Mouse (Mus musculus) liver, embryonic 11.5 days (tissue): ENCODE data around the gene Nprl2. TPM values are rescaled to one million over a fixed set of nuclear protein-coding genes. Genes with fewer than 3 reads are reported as not detected.
A peak's percentile ranks its signal among the peaks of the same experiment; 100 is the strongest.

Experiments used
- ATAC-seq: fragments of 200-750 bp; cut with Nextera tagmentation; replicated peaks from 2 replicates; pipeline ENCODE4 v1.8.0; 2017; ENCODE audit warnings: moderate number of reproducible peaks, mild to moderate bottlenecking, moderate TSS enrichment, moderate library complexity; ENCODE audit not compliant: low FRiP score
- DNase-seq: peaks from one replicate; pipeline ENCODE4 v3.0.0-alpha.2; 2017; ENCODE audit warnings: low spot score
- H3K27ac ChIP-seq: fragments of 300-500 bp; sonication (generic); 2 replicates; pipeline ENCODE4 v1.5.1; 2014; ENCODE audit warnings: mild to moderate bottlenecking, low read depth, low read length, control low read depth
- H3K27me3 ChIP-seq: fragments of 300-500 bp; sonication (generic); replicated peaks from 2 replicates; pipeline ENCODE4 v1.6.1; 2014; ENCODE audit warnings: low read length, mixed read lengths; ENCODE audit not compliant: control insufficient read depth, insufficient read depth
- H3K36me3 ChIP-seq: fragments of 300-500 bp; sonication (generic); 2 replicates; pipeline ENCODE4 v1.6.1; 2014; ENCODE audit warnings: mild to moderate bottlenecking, low read length, moderate library complexity, mixed read lengths; ENCODE audit not compliant: control insufficient read depth, insufficient read depth
- H3K4me1 ChIP-seq: fragments of 300-500 bp; sonication (generic); replicated peaks from 2 replicates; pipeline ENCODE4 v1.6.1; 2014; ENCODE audit warnings: low read length, mixed read lengths; ENCODE audit not compliant: control insufficient read depth, insufficient read depth
- H3K4me2 ChIP-seq: fragments of 300-500 bp; sonication (generic); 2 replicates; pipeline ENCODE4 v1.6.1; 2014; ENCODE audit warnings: mild to moderate bottlenecking, control low read depth, moderate library complexity
- H3K4me3 ChIP-seq: fragments of 300-500 bp; sonication (generic); 2 replicates; pipeline ENCODE4 v1.5.1; 2014; ENCODE audit warnings: low read depth, low read length, control low read depth
- H3K9ac ChIP-seq: fragments of 300-500 bp; sonication (generic); 2 replicates; pipeline ENCODE4 v1.6.1; 2014; ENCODE audit warnings: low read depth, low read length, control low read depth
- H3K9me3 ChIP-seq: fragments of 300-500 bp; sonication (generic); 2 replicates; pipeline ENCODE4 v1.6.1; 2016; ENCODE audit warnings: low read length, inconsistent platforms, mixed read lengths; ENCODE audit not compliant: control insufficient read depth
- WGBS: fragments of 180-500 bp; shearing (Covaris S2); extraction: QIAGEN DNeasy Blood & Tissue Kit; methylation state at CpG from one replicate; pipeline ENCODE4 v1.1.7; 2014; 5-methylcytosine and 5-hydroxymethylcytosine counted together
- polyA plus RNA-seq: library from polyadenylated mRNA; unstranded; fragments of >200 nt; fragmentation: Nextera tagmentation; extraction: Ambion mirVana; gene quantifications from 2 replicates; pipeline ENCODE4 v1.2.1, GENCODE M21; 2014

Gene Nprl2
- polyA plus RNA-seq, 1 experiment from 2014 or later = 31.3 TPM

DNA sequence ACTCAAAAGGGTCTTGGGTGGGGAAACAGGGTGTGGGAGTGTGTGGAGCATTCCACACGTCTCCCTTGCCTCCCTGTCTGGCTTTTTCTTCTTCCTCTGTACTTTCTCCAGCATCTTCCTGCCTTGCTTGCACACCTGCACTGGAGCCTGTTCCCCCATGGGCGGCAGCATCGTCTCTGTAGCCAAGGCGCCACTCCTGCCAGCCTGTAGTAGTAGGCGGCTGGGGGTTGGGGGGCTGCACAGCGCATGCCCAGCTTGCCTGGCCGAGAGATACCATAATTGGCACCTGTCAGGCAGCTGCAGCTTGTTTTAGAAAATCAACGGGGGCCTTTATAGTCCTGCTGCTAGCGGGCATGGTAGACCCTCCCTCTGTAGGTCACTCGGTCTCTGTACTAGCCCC is 33.8 kb upstream of the Nprl2 start:
- no peak for DNase-seq
- H3K4me3 ChIP-seq = no peak overlapping the region
- ATAC-seq = no peak
- H3K9me3 ChIP-seq = no peaks in the 10 kb centered on the region
- 54% methylated on average over 10 of the region's 10 CpGs for WGBS
- peaks cover 10% of the 10 kb centered on the region; the same call in 1 of the 2 replicates for H3K27me3 ChIP-seq
- H3K9ac ChIP-seq = no peak overlapping the region
- 0 out of 2 replicates have a peak, but pooled peaks cover 4% of the 10 kb centered on the region for H3K4me1 ChIP-seq
- no peak overlapping the region for H3K4me2 ChIP-seq
- no peaks in the 10 kb centered on the region for H3K36me3 ChIP-seq
- no peak overlapping the region for H3K27ac ChIP-seq

- no peak for ATAC-seq
- peaks cover 13% of the 10 kb centered on the region for H3K27me3 ChIP-seq
- H3K4me1 ChIP-seq = 0 out of 2 replicates have a peak, but pooled peaks cover 4% of the 10 kb centered on the region
- no peak overlapping the region for H3K4me3 ChIP-seq
- H3K36me3 ChIP-seq = no peaks in the 10 kb centered on the region
- H3K9ac ChIP-seq = no peak overlapping the region
- H3K9me3 ChIP-seq = no peaks in the 10 kb centered on the region
- no peak overlapping the region for H3K4me2 ChIP-seq
- DNase-seq = no peak
- no peak overlapping the region for H3K27ac ChIP-seq
- 81% methylated on average over 14 of the region's 14 CpGs for WGBS
Observed at GRCm38 (mm10) chr9:107510384-107511100, 31.5 kb upstream of the Nprl2 start.

DNA sequence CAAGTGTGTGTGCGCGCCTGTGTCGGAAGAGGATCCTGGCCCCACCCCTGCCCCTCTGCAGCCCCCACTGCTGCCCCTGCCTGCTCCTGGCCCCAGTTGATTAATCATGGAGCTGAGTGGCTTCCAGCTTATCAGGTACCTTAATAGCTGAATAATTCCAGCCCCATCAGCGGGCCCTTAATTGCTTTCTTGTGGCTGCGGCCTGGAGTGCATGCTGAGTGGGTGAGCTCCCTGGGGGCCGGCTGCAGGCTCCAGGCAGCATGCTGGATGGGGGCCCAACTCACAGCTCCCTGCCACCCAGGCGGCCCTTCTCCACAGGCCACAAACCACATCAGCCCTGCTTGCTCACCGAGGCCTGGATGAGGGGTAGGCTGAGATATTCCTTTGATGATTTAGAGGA is 30.6 kb upstream of the Nprl2 start:
- H3K9ac ChIP-seq = no peak overlapping the region
- H3K27me3 ChIP-seq = peaks cover 13% of the 10 kb centered on the region
- H3K27ac ChIP-seq = no peak overlapping the region
- WGBS = 45% methylated on average over 8 of the region's 8 CpGs
- H3K4me1 ChIP-seq = 0 out of 2 replicates have a peak, but pooled peaks cover 4% of the 10 kb centered on the region
- DNase-seq (no peak), ATAC-seq (no peak)
- H3K4me3 ChIP-seq = no peak overlapping the region
- H3K36me3 ChIP-seq = no peaks in the 10 kb centered on the region
- H3K4me2 ChIP-seq = no peak overlapping the region
- no peaks in the 10 kb centered on the region for H3K9me3 ChIP-seq

- no peak for ATAC-seq
- 74% methylated on average over 16 of the region's 16 CpGs for WGBS
- no peak for DNase-seq
- Histone ChIP-seq H3K4me2 (no peak overlapping the region), H3K4me3 (no peak overlapping the region), H3K27ac (no peak overlapping the region), H3K4me1 (0 out of 2 replicates have a peak, but pooled peaks cover 4% of the 10 kb centered on the region), H3K9ac (no peak overlapping the region), H3K27me3 (peaks cover 13% of the 10 kb centered on the region), H3K9me3 (no peaks in the 10 kb centered on the region), H3K36me3 (no peaks in the 10 kb centered on the region)
Observed at GRCm38 (mm10) chr9:107512326-107512725, 29.7 kb upstream of the Nprl2 start.

GRCm38 (mm10) chr9:107514303-107514955 is 27.6 kb upstream of the Nprl2 start:
- WGBS = 24% methylated on average over 14 of the region's 14 CpGs
- H3K36me3 ChIP-seq = no peaks in the 10 kb centered on the region
- 0 out of 2 replicates have a peak, but pooled peaks cover 4% of the 10 kb centered on the region for H3K4me1 ChIP-seq
- H3K27ac ChIP-seq = no peak overlapping the region
- peaks cover 10% of the 10 kb centered on the region for H3K27me3 ChIP-seq
- ATAC-seq = peak; percentile 38
- no peaks in the 10 kb centered on the region for H3K9me3 ChIP-seq
- no peak overlapping the region for H3K9ac ChIP-seq
- H3K4me3 ChIP-seq = no peak overlapping the region
- peak; percentile 86 for DNase-seq
- no peak overlapping the region for H3K4me2 ChIP-seq

GRCm38 (mm10) chr9:107520331-107520730 is 21.7 kb upstream of the Nprl2 start:
- DNase-seq = no peak
- peaks cover 13% of the 10 kb centered on the region for H3K27me3 ChIP-seq

GRCm38 (mm10) chr9:107521190-107521589 is 20.8 kb upstream of the Nprl2 start:
- Histone ChIP-seq H3K4me3 (no peak overlapping the region), H3K27ac (no peak overlapping the region), H3K27me3 (peaks cover 22% of the 10 kb centered on the region), H3K36me3 (no peaks in the 10 kb centered on the region), H3K4me2 (peak overlapping the region; percentile 40), H3K9me3 (no peaks in the 10 kb centered on the region), H3K4me1 (peaks cover 9% of the 10 kb centered on the region; the same call in 1 of the 2 replicates), H3K9ac (no peak overlapping the region)
- 55% methylated on average over 5 of the region's 5 CpGs for WGBS
- DNase-seq (no peak), ATAC-seq (no peak)

More at GRCm38 (mm10) chr9:107520331-107520730, 21.7 kb upstream of the Nprl2 start:
- Histone ChIP-seq H3K36me3 (no peaks in the 10 kb centered on the region), H3K9me3 (no peaks in the 10 kb centered on the region), H3K4me2 (no peak overlapping the region), H3K9ac (no peak overlapping the region), H3K4me3 (no peak overlapping the region), H3K4me1 (peaks cover 9% of the 10 kb centered on the region; the same call in 1 of the 2 replicates), H3K27ac (no peak overlapping the region)
- ATAC-seq = no peak
- WGBS = 66% methylated on average over 6 of the region's 6 CpGs

- Histone ChIP-seq H3K9me3 (no peaks in the 10 kb centered on the region), H3K9ac (0 out of 2 replicates have a peak overlapping the region, but pooled peaks have one; percentile 6), H3K4me3 (0 out of 2 replicates have a peak overlapping the region, but pooled peaks have one; percentile 2), H3K27ac (no peak overlapping the region), H3K27me3 (peaks cover 28% of the 10 kb centered on the region), H3K36me3 (no peaks in the 10 kb centered on the region), H3K4me1 (peaks cover 11% of the 10 kb centered on the region), H3K4me2 (peak overlapping the region; percentile 40)
- DNase-seq (no peak), ATAC-seq (no peak)
- 23% methylated on average over 25 of the region's 25 CpGs for WGBS
Observed at GRCm38 (mm10) chr9:107521711-107522399, 20.2 kb upstream of the Nprl2 start.
